Mouse (Mus musculus): ENCODE measurements around the gene Gm49369. TPM values are rescaled to one million over a fixed set of nuclear protein-coding genes. Genes with fewer than 3 reads are reported as not detected.

Gene Gm49369
- polyA plus RNA-seq, 1 experiment from 2014 or later = not detected

DNA sequence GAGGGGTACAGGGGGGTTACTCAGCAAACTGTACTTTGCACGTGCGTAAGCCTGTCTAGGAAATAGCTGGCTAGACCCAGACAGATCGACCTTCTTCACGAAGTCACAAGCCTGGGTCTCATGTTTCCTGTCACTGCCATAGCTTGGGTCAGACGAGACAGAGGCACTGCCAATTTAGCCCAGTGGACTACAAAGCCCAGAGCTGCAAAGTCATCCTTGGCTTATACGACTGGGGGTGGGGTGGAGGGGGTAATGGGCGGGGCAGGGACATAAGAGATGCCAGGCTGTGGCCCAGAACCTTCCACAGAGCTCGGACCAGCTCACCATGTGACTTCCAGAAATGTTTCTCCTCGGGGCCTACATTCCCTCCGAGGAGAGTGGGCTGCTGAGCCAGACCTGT lies 1.8 kb upstream of the Gm49369 start:
- no peak overlapping the region for H3K4me3 ChIP-seq
- WGBS = 78% methylated on average over 10 of the region's 10 CpGs
- peaks cover 28% of the 10 kb centered on the region for H3K4me1 ChIP-seq (replicated peaks)
- H3K9ac ChIP-seq = no peak overlapping the region
- ATAC-seq (ENCODE audit: insufficient number of reproducible peaks, low FRiP score) = no peak
- H3K27ac ChIP-seq (ENCODE audit: poor library complexity, severe bottlenecking) = no peak overlapping the region
- peaks cover 64% of the 10 kb centered on the region for H3K36me3 ChIP-seq
- H3K4me2 ChIP-seq = no peak overlapping the region
- H3K27me3 ChIP-seq (replicated peaks) = no peaks in the 10 kb centered on the region
- H3K9me3 ChIP-seq (replicated peaks) = no peaks in the 10 kb centered on the region

DNA sequence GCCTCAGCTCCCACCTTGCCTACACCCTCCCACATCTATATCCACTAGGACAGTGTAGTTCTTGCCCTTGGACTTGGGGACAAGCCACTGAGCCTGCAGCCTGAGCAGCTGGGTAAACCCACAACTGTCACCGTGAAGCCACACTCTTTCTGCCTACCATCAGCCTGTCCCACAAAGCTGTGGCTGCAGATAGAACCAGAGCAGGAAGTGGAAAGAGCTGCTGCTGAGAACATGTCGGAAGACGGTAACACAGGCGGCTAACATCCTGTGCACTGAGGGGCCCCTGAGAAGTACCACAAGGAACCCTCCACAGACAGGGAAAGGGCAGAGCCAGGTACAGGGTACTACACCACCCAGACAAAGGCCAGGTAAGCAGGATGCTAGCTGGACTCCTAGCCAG lies 1.3 kb downstream of the Gm49369 start:
- no peak overlapping the region for H3K4me3 ChIP-seq
- H3K9ac ChIP-seq = no peak overlapping the region
- peaks cover 28% of the 10 kb centered on the region for H3K4me1 ChIP-seq (replicated peaks)
- H3K36me3 ChIP-seq = peaks cover 94% of the 10 kb centered on the region
- no peaks in the 10 kb centered on the region for H3K9me3 ChIP-seq (replicated peaks)
- H3K27me3 ChIP-seq (replicated peaks) = no peaks in the 10 kb centered on the region
- no peak overlapping the region for H3K27ac ChIP-seq (ENCODE audit: poor library complexity, severe bottlenecking)
- WGBS = 71% methylated on average over 4 of the region's 4 CpGs
- no peak for ATAC-seq (ENCODE audit: insufficient number of reproducible peaks, low FRiP score)
- H3K4me2 ChIP-seq = no peak overlapping the region

DNA sequence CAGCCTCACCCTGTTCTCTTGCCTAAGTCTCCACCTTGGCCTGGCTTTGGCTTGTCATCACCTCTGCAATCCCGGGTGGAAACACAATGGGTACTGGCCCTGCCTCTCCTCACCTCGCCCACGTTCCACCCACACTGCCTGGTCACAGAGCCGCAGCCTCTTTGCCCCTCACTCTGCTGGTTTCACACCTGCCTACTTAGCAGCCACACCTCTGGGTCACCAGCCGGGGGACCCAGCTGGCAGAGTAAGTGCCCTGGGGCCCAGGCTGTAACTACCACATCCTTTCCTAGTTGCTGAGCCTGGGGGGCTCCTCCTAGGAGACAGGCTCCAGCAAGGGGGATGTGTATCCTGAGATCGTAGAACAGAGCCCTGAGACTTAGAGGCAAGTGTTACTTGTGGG lies 3.3 kb downstream of the Gm49369 start:
- Histone ChIP-seq H3K27ac (ENCODE audit: poor library complexity, severe bottlenecking) (no peak overlapping the region), H3K9ac (no peak overlapping the region; the same call in 1 of the 2 replicates), H3K9me3 (replicated peaks) (no peaks in the 10 kb centered on the region), H3K36me3 (peaks cover 93% of the 10 kb centered on the region), H3K4me2 (no peak overlapping the region), H3K4me3 (no peak overlapping the region), H3K4me1 (replicated peaks) (peaks cover 26% of the 10 kb centered on the region), H3K27me3 (replicated peaks) (no peaks in the 10 kb centered on the region)
- WGBS = 58% methylated on average over 6 of the region's 6 CpGs
- no peak for ATAC-seq (ENCODE audit: insufficient number of reproducible peaks, low FRiP score)

DNA sequence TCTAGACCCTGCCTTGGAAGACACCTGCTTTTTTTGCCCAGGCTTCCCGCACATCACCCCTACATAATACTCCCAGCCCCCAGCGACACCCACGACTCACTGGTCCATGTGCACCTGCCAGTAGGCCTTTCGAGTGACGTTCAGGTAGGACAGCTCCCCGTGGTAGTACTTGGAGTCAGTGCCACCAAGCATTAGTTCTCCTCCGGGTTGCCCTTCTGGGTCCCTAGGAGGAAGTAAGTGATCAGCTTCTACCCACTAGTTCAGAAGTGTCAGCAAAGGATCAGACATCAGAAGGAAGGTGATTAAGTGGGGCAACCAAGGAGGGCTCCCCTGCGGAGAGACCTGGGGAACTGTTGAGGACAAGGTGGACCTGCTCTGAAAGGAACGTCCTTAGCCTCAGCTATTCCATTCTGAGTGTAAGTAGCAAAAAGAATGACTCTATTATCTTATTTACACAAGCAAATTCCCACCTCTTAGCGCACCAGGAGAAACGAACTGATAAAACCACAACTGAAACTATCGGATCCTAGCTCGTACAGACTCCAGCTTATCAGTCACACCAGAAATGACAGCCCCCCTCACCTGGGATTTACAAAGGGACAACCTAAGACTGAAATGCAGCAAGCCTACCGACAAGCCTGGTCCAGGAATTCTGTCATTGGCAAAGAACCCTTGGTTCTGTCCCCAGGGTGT lies 5.1 kb downstream of the Gm49369 start:
- Histone ChIP-seq H3K9ac (no peak overlapping the region), H3K27me3 (replicated peaks) (no peaks in the 10 kb centered on the region), H3K27ac (ENCODE audit: poor library complexity, severe bottlenecking) (no peak overlapping the region), H3K4me1 (replicated peaks) (peaks cover 38% of the 10 kb centered on the region), H3K4me2 (no peak overlapping the region), H3K36me3 (peaks cover 75% of the 10 kb centered on the region), H3K4me3 (no peak overlapping the region), H3K9me3 (replicated peaks) (no peaks in the 10 kb centered on the region)
- peak; percentile 26; the same call in 1 of the 2 replicates for ATAC-seq (ENCODE audit: insufficient number of reproducible peaks, low FRiP score)
- 69% methylated on average over 14 of the region's 14 CpGs for WGBS

DNA sequence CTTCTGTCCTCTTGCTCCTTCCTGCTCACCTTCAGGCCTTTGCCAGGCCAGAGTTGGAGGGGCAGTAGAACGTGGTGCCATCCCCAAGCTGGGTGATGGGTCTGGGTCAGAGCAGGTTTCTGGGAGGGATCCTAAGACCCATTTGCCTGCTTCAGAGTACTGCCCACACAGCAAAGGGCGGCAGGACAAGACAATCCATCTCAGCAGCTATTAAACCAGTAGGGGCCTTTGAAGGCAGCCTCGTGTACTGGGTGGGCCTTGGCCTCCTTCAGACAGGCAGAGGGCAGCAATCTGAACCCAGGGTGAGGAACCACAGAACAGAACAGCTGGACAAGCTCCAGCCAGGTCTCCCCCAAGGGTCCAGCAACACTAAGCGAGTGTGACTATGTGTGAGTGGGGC lies 6.4 kb downstream of the Gm49369 start:
- 84% methylated on average over 4 of the region's 4 CpGs for WGBS
- H3K9me3 ChIP-seq (replicated peaks) = no peaks in the 10 kb centered on the region
- no peak overlapping the region for H3K27ac ChIP-seq (ENCODE audit: poor library complexity, severe bottlenecking)
- H3K4me1 ChIP-seq (replicated peaks) = peaks cover 48% of the 10 kb centered on the region
- H3K36me3 ChIP-seq = peaks cover 62% of the 10 kb centered on the region
- H3K27me3 ChIP-seq (replicated peaks) = peaks cover 3% of the 10 kb centered on the region; the same call in 1 of the 2 replicates
- no peak for ATAC-seq (ENCODE audit: insufficient number of reproducible peaks, low FRiP score)
- H3K4me3 ChIP-seq = no peak overlapping the region
- H3K4me2 ChIP-seq = no peak overlapping the region
- no peak overlapping the region for H3K9ac ChIP-seq

DNA sequence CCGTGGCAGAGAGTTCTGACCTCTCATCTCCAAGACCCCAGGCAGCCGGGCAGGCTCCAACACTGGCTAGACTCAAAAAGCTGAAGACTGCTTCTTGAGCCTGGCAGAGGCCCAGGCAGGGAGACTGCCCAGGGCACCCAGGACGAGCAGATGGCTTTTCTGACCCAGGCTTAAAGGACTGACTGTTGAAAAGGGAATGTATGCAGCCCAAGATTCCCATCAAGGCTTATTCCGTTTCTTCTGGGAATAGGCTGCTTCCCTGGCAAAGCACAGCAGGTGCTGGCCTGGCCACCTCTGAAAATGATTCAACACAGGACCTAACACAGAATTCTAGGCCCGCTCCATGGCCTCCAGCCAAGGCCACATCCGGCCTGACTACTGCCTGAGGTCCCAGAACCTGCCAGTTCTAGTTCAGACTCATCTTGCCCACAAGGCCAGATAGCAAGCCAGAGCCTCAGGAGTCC lies 7.2 kb downstream of the Gm49369 start:
- Histone ChIP-seq H3K4me2 (no peak overlapping the region), H3K36me3 (peaks cover 54% of the 10 kb centered on the region), H3K27me3 (replicated peaks) (peaks cover 11% of the 10 kb centered on the region; the same call in 1 of the 2 replicates), H3K4me1 (replicated peaks) (peaks cover 51% of the 10 kb centered on the region), H3K9me3 (replicated peaks) (no peaks in the 10 kb centered on the region), H3K9ac (no peak overlapping the region), H3K27ac (ENCODE audit: poor library complexity, severe bottlenecking) (no peak overlapping the region), H3K4me3 (no peak overlapping the region)
- ATAC-seq (ENCODE audit: insufficient number of reproducible peaks, low FRiP score) = no peak
- WGBS = 80% methylated on average over 6 of the region's 6 CpGs

DNA sequence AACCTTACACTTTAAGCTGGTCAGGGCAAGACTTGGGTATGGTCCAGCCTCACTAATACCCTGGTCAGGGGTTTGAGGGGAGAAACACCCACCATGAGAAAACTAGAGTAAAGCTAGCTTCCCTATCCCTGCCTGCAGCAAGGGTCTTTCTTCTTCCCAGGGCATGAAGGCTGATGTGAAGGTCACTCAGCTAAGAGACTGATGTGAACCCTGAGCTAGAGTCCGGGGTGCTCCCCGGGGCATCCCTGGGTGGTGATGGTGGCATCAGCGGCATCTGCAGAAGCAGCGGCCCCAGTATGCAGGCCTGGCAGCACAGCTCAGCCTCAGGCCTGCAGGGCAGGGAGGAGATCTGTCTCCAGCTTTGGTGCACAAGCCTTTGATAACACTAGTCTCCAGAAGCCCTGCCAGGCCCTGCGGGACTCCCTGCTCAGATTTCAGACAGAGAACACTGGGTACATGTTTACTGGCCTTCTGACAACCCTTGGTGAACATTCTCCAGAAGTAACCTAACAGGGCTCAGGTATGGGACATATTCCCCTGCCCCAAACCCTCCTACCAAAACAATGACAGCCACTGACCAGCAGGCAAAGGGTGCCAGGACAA lies 8.0 kb downstream of the Gm49369 start:
- no peak overlapping the region for H3K4me2 ChIP-seq
- 0 out of 2 replicates have a peak overlapping the region, but pooled peaks have one; percentile 5 for H3K9ac ChIP-seq
- no peak overlapping the region for H3K4me3 ChIP-seq
- no peak for ATAC-seq (ENCODE audit: insufficient number of reproducible peaks, low FRiP score)
- peaks cover 46% of the 10 kb centered on the region for H3K36me3 ChIP-seq
- 0 out of 2 replicates have a peak overlapping the region, but pooled peaks have one; percentile 29 for H3K27ac ChIP-seq (ENCODE audit: poor library complexity, severe bottlenecking)
- 71% methylated on average over 5 of the region's 5 CpGs for WGBS
- H3K4me1 ChIP-seq (replicated peaks) = peaks cover 55% of the 10 kb centered on the region
- H3K27me3 ChIP-seq (replicated peaks) = peaks cover 13% of the 10 kb centered on the region; the same call in 1 of the 2 replicates
- no peaks in the 10 kb centered on the region for H3K9me3 ChIP-seq (replicated peaks)

DNA sequence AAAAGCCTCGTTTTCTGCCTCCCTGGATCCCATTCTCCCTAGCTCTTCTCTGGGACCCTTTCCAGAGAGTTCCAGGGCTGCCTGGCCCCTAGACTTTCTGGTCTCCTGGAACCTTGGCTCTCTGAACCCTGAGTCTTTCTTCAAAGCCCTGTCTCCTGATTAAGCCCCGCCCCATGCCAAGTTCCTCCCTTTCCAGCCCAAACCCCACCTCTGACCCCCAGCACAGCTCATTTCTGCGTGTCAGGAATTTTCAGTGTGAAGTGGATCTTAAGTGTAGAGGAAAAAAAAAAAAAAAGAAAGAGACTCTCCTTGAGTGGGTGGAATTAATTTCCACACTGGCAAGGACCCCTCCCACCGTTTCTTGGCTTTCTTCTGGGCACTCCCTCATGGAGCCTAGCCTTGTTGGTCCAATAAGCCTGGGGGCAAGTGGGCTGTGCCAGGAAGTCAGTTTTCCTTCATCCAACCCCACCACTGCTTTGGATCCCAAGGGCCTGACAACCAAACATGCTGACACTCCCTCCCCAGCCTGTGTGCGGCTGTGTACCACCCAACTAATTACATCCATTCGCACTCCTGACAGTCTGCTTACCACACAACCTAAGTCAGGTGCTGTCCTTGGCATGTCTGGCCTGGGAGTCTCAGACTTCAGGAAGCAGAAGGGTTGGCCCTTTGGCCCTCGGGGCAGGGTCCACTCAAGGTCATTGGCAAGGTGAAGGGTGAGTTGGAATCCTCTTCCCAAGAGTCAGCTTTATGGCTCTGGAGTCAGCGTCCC lies 8.6 kb downstream of the Gm49369 start, which contains the start of gene Ifitm10:
TSS of gene Ifitm10 (minus strand) at position 113 of the 772 bp plus-strand sequence.
- Histone ChIP-seq H3K27me3 (replicated peaks) (peaks cover 13% of the 10 kb centered on the region; the same call in 1 of the 2 replicates), H3K4me3 (peak within 1 kb of the TSS; percentile 59; the same call in 1 of the 2 replicates), H3K27ac (ENCODE audit: poor library complexity, severe bottlenecking) (0 out of 2 replicates have a peak within 1 kb of the TSS, but pooled peaks have one; percentile 29), H3K9ac (peak within 1 kb of the TSS; percentile 74; the same call in 1 of the 2 replicates), H3K9me3 (replicated peaks) (no peaks in the 10 kb centered on the region), H3K4me2 (peak within 1 kb of the TSS; percentile 92), H3K36me3 (peaks cover 39% of the 10 kb centered on the region), H3K4me1 (replicated peaks) (peaks cover 49% of the 10 kb centered on the region)
- 68% methylated on average over 8 of the region's 8 CpGs for WGBS
- no peak for ATAC-seq (ENCODE audit: insufficient number of reproducible peaks, low FRiP score)

DNA sequence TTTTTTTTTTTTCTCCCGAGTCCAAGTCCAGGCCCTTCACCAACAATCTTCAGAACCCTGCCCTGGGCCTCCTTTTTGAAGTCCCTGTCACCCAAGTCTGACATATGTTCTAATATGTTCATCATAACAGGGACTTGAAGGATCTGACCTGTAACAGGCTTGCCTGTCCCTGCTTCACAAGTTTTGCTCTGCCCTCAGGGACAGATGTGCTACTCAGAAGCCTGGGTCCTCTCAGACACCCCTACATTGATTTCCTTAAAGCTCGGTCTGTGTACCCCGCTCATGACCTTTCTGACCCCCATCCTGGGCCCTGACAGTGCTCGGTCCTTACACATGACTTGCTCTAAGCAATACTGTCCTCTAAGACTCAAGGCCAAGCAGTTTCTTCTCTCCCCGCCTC lies 9.4 kb downstream of the Gm49369 start:
- Histone ChIP-seq H3K4me1 (replicated peaks) (peaks cover 45% of the 10 kb centered on the region), H3K9me3 (replicated peaks) (no peaks in the 10 kb centered on the region), H3K4me2 (no peak overlapping the region), H3K4me3 (no peak overlapping the region), H3K9ac (no peak overlapping the region), H3K27ac (ENCODE audit: poor library complexity, severe bottlenecking) (no peak overlapping the region), H3K36me3 (peaks cover 32% of the 10 kb centered on the region), H3K27me3 (replicated peaks) (peaks cover 13% of the 10 kb centered on the region; the same call in 1 of the 2 replicates)
- ATAC-seq (ENCODE audit: insufficient number of reproducible peaks, low FRiP score) = no peak
- WGBS = 79% methylated on average over 5 of the region's 5 CpGs

DNA sequence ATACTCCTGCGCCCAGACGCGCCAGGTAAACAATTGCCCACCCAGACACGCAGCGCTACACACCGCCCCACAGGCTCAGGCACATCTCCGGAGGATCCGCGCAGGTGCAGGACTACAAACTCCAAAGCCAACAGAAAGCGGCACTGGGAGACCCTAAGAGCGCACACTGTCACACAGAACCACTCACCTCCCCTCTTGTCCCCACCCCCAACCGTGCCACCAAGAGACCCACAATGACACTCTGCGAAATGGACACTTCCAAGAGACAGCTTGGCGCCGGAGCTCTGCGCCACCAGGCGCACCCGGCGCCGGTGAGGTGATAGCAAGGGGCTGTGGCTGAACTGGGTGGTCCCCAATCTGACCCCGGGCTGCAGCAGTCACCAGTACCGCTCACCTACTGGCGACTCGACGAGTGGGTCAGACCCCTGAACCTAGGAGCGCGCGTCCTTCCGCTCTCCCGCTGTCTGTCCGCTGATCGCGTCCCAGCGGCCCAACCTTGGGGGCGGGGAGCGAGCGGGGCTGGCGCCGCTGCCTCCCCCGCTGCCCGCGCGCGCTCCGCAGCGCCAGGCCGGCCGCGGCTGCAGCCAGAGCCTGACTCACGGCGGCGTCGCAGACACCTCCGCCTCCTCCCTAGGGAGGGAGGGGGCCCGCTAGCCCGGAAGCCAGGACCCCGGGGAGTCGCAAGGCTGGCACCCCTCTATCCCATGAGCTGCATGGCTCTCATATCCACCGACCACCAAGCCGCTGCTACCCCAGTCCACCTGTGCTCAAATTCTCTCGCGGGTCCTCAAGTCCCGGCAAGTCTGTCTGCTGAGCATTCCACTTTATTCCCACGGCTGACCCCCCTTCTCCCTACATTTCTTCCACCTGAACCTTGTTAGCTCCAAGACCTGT lies 10.5 kb downstream of the Gm49369 start:
- 1% methylated on average over 50 of the region's 64 CpGs for WGBS
- Histone ChIP-seq H3K4me3 (peak overlapping the region; percentile 59), H3K4me2 (peak overlapping the region; percentile 92), H3K4me1 (replicated peaks) (peaks cover 45% of the 10 kb centered on the region), H3K36me3 (peaks cover 22% of the 10 kb centered on the region), H3K27ac (ENCODE audit: poor library complexity, severe bottlenecking) (no peak overlapping the region), H3K9ac (peak overlapping the region; percentile 74), H3K9me3 (replicated peaks) (no peaks in the 10 kb centered on the region), H3K27me3 (replicated peaks) (peaks cover 13% of the 10 kb centered on the region; the same call in 1 of the 2 replicates)
- ATAC-seq (ENCODE audit: insufficient number of reproducible peaks, low FRiP score) = peak; percentile 47
